Mouse (Mus musculus) hindbrain, embryonic 12.5 days (tissue): ENCODE data around the gene Pou5f1. TPM values are rescaled to one million over a fixed set of nuclear protein-coding genes. Genes with fewer than 3 reads are reported as not detected.
"Not testable (repeated sequence)": the region's sequence is repeated elsewhere in the genome, so short reads cannot be mapped to it uniquely, and the experiment has no call there.

Experiments used
- ATAC-seq: fragments of 200-750 bp; cut with Nextera tagmentation; 2 replicates; pipeline ENCODE4 v1.8.0; 2017; ENCODE audit warnings: moderate TSS enrichment; ENCODE audit not compliant: low FRiP score
- H3K27ac ChIP-seq: fragments of 300-500 bp; sonication (generic); 2 replicates; pipeline ENCODE4 v1.5.1; 2016; ENCODE audit warnings: mild to moderate bottlenecking
- H3K27me3 ChIP-seq: fragments of 300-500 bp; sonication (generic); 2 replicates; pipeline ENCODE4 v1.6.1; 2016; ENCODE audit warnings: mild to moderate bottlenecking
- H3K36me3 ChIP-seq: fragments of 300-500 bp; sonication (generic); 2 replicates; pipeline ENCODE4 v1.6.1; 2016; ENCODE audit warnings: mild to moderate bottlenecking
- H3K4me1 ChIP-seq: fragments of 300-500 bp; sonication (generic); 2 replicates; pipeline ENCODE4 v1.6.1; 2016
- H3K4me2 ChIP-seq: fragments of 300-500 bp; sonication (generic); replicated peaks from 2 replicates; pipeline ENCODE4 v1.6.1; 2016; ENCODE audit warnings: mild to moderate bottlenecking
- H3K4me3 ChIP-seq: fragments of 300-500 bp; sonication (generic); 2 replicates; pipeline ENCODE4 v1.5.1; 2016; ENCODE audit warnings: mild to moderate bottlenecking
- H3K9ac ChIP-seq: fragments of 300-500 bp; sonication (generic); 2 replicates; pipeline ENCODE4 v1.6.1; 2016; ENCODE audit warnings: mild to moderate bottlenecking, moderate library complexity
- H3K9me3 ChIP-seq: fragments of 300-500 bp; sonication (generic); replicated peaks from 2 replicates; pipeline ENCODE4 v1.6.1; 2016; ENCODE audit warnings: mild to moderate bottlenecking
- WGBS: fragments of 180-500 bp; shearing (Covaris S2); methylation state at CpG from one replicate; pipeline ENCODE4 v1.1.7; 2016; 5-methylcytosine and 5-hydroxymethylcytosine counted together
- polyA plus RNA-seq: library from polyadenylated mRNA; unstranded; fragments of >200 nt; fragmentation: Nextera tagmentation; extraction: Ambion mirVana; gene quantifications from 2 replicates; pipeline ENCODE4 v1.2.1, GENCODE M21; 2016

The Pou5f1 gene
- polyA plus RNA-seq, 1 experiment from 2014 or later: not detected

GRCm38 (mm10) chr17:35502226-35502625 lies 3.6 kb upstream of the Pou5f1 start:
- no peak for ATAC-seq

DNA sequence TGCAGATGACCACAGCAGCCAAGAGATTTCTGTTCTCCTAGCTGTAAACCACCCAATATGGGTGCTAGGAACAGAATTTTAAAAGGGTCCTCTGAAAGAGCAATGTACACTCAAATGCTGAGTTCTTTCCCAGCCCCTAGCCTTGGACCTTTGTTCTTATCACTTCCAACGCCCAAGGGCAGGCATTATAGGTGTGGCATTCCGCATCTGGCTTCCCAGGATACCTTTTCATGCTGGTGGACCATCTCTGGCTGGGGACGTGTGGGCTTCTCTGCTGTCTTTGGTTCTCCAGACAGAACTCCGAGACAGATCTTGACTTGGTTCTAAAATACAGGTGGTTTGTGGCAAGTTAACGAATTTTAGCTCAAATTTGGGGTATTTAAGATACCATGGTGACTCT lies 3.1 kb upstream of the Pou5f1 start:
- Histone ChIP-seq H3K4me3 (no peak overlapping the region), H3K4me1 (peaks cover 11% of the 10 kb centered on the region; the same call in 1 of the 2 replicates), H3K4me2 (no peak overlapping the region), H3K27me3 (peaks cover 43% of the 10 kb centered on the region), H3K9me3 (no peaks in the 10 kb centered on the region), H3K9ac (no peak overlapping the region), H3K36me3 (no peaks in the 10 kb centered on the region), H3K27ac (no peak overlapping the region)
- 42% methylated on average over 5 of the region's 5 CpGs for WGBS
- no peak for ATAC-seq

More at GRCm38 (mm10) chr17:35502226-35502625, 3.6 kb upstream of the Pou5f1 start:
- H3K27ac ChIP-seq: no peak overlapping the region
- 7% methylated on average over 6 of the region's 6 CpGs for WGBS
- H3K4me3 ChIP-seq: no peak overlapping the region
- H3K4me2 ChIP-seq: no peak overlapping the region
- no peaks in the 10 kb centered on the region for H3K9me3 ChIP-seq
- H3K9ac ChIP-seq: no peak overlapping the region
- H3K36me3 ChIP-seq: no peaks in the 10 kb centered on the region
- peaks cover 37% of the 10 kb centered on the region for H3K27me3 ChIP-seq
- peaks cover 11% of the 10 kb centered on the region; the same call in 1 of the 2 replicates for H3K4me1 ChIP-seq

GRCm38 (mm10) chr17:35503849-35504248 lies 2.0 kb upstream of the Pou5f1 start:
- peaks cover 46% of the 10 kb centered on the region for H3K27me3 ChIP-seq
- WGBS: 19% methylated on average over 5 of the region's 5 CpGs
- no peaks in the 10 kb centered on the region for H3K9me3 ChIP-seq
- H3K36me3 ChIP-seq: no peaks in the 10 kb centered on the region
- ATAC-seq: no peak
- no peak overlapping the region for H3K9ac ChIP-seq
- H3K27ac ChIP-seq: no peak overlapping the region
- no peak overlapping the region for H3K4me2 ChIP-seq
- H3K4me3 ChIP-seq: no peak overlapping the region
- H3K4me1 ChIP-seq: peaks cover 11% of the 10 kb centered on the region; the same call in 1 of the 2 replicates

DNA sequence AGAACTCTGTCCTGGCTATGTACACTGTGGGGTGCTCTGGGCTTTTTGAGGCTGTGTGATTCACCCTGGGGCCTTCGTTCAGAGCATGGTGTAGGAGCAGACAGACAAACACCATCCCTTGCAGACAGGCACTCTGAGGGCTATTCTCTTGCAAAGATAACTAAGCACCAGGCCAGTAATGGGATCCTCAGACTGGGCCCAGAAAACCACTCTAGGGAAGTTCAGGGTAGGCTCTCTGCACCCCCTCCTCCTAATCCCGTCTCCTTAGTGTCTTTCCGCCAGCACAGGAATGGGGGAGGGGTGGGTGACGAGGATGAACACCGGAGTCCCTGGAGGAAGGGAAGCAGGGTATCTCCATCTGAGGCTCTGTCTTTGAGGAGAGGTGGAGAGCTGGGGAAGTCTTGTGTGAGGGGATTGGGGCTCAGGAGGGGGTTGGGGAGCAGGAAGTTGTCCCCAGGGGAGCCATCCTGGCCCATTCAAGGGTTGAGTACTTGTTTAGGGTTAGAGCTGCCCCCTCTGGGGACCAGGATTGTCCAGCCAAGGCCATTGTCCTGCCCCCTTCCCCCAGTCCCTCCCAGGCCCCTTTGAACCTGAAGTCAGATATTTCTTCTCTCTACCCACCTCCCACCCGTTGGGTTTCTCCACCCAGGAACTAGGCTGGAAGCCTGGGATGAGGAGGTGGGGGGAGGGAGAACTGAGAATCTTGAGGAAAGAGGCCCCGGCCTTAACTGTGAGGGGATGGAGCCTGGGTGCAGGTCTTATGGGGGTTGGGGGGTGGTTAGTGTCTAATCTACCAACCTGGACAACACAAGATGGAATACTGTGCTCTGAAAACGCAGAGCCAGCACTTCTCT lies 963 bp upstream of the Pou5f1 start:
- Histone ChIP-seq H3K4me1 (peaks cover 11% of the 10 kb centered on the region; the same call in 1 of the 2 replicates), H3K9ac (no peak overlapping the region), H3K36me3 (no peaks in the 10 kb centered on the region), H3K27ac (no peak overlapping the region), H3K4me2 (no peak overlapping the region), H3K27me3 (peaks cover 46% of the 10 kb centered on the region), H3K9me3 (no peaks in the 10 kb centered on the region), H3K4me3 (no peak overlapping the region)
- 19% methylated on average over 8 of the region's 8 CpGs for WGBS
- ATAC-seq: no peak

DNA sequence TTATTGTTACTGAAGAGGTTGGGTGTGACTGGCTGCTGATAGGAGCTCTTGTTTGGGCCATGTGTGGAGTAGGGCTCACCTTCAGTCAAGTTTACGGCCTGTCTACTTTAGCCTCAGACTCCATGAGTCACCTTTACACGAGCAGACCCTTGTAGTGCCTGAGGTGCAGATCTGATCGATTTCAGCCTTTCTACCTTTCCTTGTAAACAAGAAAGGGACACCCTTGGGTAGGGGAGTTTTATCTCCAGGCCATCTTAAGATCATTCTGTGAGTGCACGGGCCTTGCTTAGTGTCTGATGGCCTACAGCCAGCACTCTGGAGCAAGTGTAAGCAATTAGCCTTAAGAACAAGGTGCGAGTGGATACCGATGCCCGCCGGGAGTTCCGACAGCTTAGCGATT lies 1.1 kb downstream of the Pou5f1 start:
- Histone ChIP-seq H3K4me1 (peaks cover 11% of the 10 kb centered on the region; the same call in 1 of the 2 replicates), H3K27me3 (peaks cover 46% of the 10 kb centered on the region), H3K9ac (no peak overlapping the region), H3K4me3 (no peak overlapping the region), H3K9me3 (no peaks in the 10 kb centered on the region), H3K27ac (no peak overlapping the region), H3K4me2 (no peak overlapping the region), H3K36me3 (no peaks in the 10 kb centered on the region)
- 16% methylated on average over 10 of the region's 10 CpGs for WGBS
- no peak for ATAC-seq

DNA sequence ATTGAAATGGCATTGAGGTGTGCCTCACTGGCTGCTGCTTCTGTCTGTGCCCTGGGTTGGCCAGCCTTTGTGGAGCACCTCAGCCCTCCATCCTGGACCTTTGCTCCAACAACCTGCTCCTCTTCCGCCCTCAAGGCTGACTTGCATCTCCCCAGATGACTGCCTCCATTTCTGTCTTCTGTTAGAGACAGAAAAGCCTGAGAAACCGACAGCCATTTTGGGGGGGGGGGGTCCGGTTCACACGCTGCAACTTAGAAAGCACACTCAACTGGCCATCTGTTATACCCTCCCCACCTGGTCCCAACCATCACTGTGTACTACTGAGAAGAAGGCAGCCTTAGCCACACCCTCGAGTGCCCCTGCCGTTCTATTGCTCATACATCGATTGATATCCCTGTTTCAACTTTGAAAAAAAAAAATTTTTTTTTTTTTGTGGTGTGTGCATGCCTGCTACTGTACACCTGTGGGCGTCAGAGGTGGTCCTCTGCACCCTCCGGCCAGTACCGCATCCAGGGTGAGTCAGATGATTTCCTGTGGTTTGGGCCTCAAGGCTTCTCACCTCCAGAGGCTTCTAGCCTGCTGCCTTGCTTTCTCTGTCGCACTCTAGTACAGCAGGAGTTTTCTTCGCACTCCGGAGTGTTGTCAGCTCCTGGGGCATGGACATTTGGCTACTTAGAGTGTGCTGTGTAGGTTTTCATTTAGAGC lies 1.9 kb downstream of the Pou5f1 start:
- Histone ChIP-seq H3K4me3 (no peak overlapping the region), H3K36me3 (no peaks in the 10 kb centered on the region), H3K27me3 (peaks cover 46% of the 10 kb centered on the region), H3K27ac (no peak overlapping the region), H3K9me3 (no peaks in the 10 kb centered on the region), H3K9ac (no peak overlapping the region), H3K4me1 (0 out of 2 replicates have a peak, but pooled peaks cover 5% of the 10 kb centered on the region), H3K4me2 (no peak overlapping the region)
- 30% methylated on average over 13 of the region's 13 CpGs for WGBS
- ATAC-seq: no peak

DNA sequence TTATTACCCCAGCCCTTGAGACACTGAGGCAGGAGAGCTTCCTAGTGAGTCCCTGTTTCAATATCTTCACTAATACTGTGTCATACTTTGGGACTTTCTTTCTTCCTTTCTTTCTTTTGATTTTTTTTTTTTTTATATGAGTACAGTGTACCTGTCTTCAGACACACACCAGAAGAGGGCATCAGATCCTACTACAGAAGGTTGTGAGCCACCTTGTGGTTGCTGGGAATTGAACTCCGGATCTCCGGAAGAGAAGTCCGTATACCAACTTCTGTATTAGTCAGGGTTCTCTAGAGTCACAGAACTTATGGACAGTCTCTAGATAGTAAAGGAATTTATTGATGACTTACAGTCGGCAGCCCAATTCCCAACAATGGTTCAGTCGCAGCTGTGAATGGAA lies 2.5 kb downstream of the Pou5f1 start:
- H3K9me3 ChIP-seq, H3K4me2 ChIP-seq, H3K4me1 ChIP-seq, ATAC-seq, H3K27ac ChIP-seq, H3K4me3 ChIP-seq, H3K9ac ChIP-seq, H3K36me3 ChIP-seq: not testable (repeated sequence)
- 63% methylated on average over 5 of the region's 5 CpGs for WGBS
- peaks cover 46% of the 10 kb centered on the region for H3K27me3 ChIP-seq

DNA sequence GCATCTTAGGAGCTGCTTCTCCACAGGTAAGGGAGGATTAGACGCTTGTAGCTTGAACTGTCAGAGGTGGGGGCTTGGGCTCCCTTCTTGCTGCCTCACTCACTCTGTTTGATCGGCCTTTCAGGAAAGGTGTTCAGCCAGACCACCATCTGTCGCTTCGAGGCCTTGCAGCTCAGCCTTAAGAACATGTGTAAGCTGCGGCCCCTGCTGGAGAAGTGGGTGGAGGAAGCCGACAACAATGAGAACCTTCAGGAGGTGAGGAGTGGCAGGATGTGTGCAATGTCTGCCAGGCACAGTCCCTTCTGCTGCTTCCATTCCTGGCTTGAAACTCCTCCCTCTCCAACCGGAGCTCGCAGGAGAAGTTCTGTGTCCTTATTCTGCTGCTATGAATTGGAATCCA lies 3.5 kb downstream of the Pou5f1 start:
- peaks cover 38% of the 10 kb centered on the region for H3K27me3 ChIP-seq
- no peak overlapping the region for H3K9ac ChIP-seq
- no peak for ATAC-seq
- H3K9me3 ChIP-seq: no peaks in the 10 kb centered on the region
- H3K4me3 ChIP-seq: no peak overlapping the region
- H3K4me1 ChIP-seq: peaks cover 7% of the 10 kb centered on the region
- no peak overlapping the region for H3K27ac ChIP-seq
- 40% methylated on average over 8 of the region's 8 CpGs for WGBS
- H3K4me2 ChIP-seq: no peak overlapping the region
- no peaks in the 10 kb centered on the region for H3K36me3 ChIP-seq

GRCm38 (mm10) chr17:35512916-35513626 lies 7.3 kb downstream of the Pou5f1 start:
- Histone ChIP-seq H3K36me3 (no peaks in the 10 kb centered on the region), H3K27ac (no peak overlapping the region; the same call in 1 of the 2 replicates), H3K9ac (no peak overlapping the region), H3K27me3 (peaks cover 6% of the 10 kb centered on the region), H3K4me2 (no peak overlapping the region), H3K4me1 (peaks cover 29% of the 10 kb centered on the region), H3K4me3 (no peak overlapping the region), H3K9me3 (no peaks in the 10 kb centered on the region)
- 87% methylated on average over 7 of the region's 7 CpGs for WGBS
- ATAC-seq: no peak

GRCm38 (mm10) chr17:35513886-35514285 lies 8.1 kb downstream of the Pou5f1 start:
- Histone ChIP-seq H3K27ac (no peak overlapping the region; the same call in 1 of the 2 replicates), H3K36me3 (no peaks in the 10 kb centered on the region), H3K9ac (no peak overlapping the region), H3K27me3 (peaks cover 5% of the 10 kb centered on the region; the same call in 1 of the 2 replicates), H3K4me2 (0 out of 2 replicates have a peak overlapping the region, but pooled peaks have one; percentile 77), H3K4me3 (no peak overlapping the region), H3K9me3 (no peaks in the 10 kb centered on the region), H3K4me1 (peaks cover 32% of the 10 kb centered on the region)
- ATAC-seq: no peak
- 18% methylated on average over 2 of the region's 2 CpGs for WGBS

- Histone ChIP-seq H3K4me2 (peak overlapping the region; percentile 77), H3K4me3 (0 out of 2 replicates have a peak overlapping the region, but pooled peaks have one; percentile 55), H3K27me3 (peaks cover 5% of the 10 kb centered on the region; the same call in 1 of the 2 replicates), H3K9ac (peak overlapping the region; percentile 33), H3K4me1 (peaks cover 32% of the 10 kb centered on the region), H3K36me3 (no peaks in the 10 kb centered on the region), H3K27ac (no peak overlapping the region), H3K9me3 (no peaks in the 10 kb centered on the region)
- 26% methylated on average over 6 of the region's 6 CpGs for WGBS
- no peak for ATAC-seq
Measured at GRCm38 (mm10) chr17:35514756-35515155, 8.9 kb downstream of the Pou5f1 start.
